Mouse (Mus musculus) heart, postnatal 0 days (tissue): ENCODE data around the gene Sash1.

Experiments
- CTCF ChIP-seq: IDR thresholded peaks from 2 replicates; pipeline ENCODE4 v1.5.1; 2016; ENCODE audit warnings: antibody characterized with exemption, control low read depth, low read depth
- EP300 ChIP-seq: IDR thresholded peaks from 2 replicates; pipeline ENCODE4 v1.6.1; 2016; ENCODE audit warnings: antibody characterized with exemption, low read depth

DNA sequence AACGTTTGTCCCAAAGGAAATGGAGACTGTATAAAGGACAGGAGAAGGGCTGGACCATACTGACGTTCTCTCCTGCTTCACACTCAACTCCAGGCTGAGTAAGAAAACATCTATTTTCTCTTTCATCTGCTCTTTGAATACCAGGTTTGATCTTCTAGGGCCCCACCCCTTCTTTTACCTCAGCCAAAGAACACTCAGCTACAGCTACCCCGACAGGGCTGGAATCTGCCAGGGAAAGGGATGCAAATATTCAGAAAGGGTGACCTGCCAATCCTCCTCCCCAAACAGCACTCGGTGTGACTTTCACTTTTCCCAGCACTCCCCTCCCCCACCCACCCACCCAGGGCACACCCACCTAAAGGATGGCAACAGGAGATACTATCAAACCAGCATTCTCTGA is 2.2 kb downstream of the Sash1 start:
- TF ChIP-seq CTCF = no peak
- TF ChIP-seq EP300 = no peak
